ENCODE assay signal across 15 mouse cellular contexts in the genomic region with DNA sequence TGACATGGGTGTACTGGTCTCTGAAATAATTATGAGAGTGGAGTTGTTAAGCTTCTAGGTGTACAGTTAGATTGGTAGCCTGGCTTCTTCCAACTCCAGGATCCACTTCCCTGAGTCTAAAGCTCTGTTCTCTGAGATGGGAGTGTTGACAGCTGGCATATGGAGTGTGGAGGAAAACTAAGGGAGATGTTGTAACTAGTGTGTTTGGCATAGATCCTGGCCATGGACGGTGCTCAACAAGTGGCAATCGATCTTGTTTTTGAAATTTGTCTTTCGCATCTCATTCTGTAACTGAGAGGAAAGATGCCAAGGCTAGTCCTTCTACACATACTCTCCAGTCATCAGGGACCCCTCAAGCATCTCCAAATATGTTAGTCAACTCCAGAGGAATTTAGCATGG.
DNase-seq lines count a peak whose midpoint lies in the region; ATAC-seq and TF ChIP-seq lines count a peak whose summit lies in the region.
"Had no signal": no experiment of that assay in that cellular context is flagged by ENCODE, and none has a peak within 500 bp of the region (broad histone marks: within the 10 kb centered on the region; RNA-seq: fewer than 3 reads in every experiment).

No protein-coding gene starts in this region.

- no peaks in the 10 kb centered on the region for H3K36me3 ChIP-seq in lung, embryonic 14.5 days (ENCODE audit: insufficient read depth)
- H3K36me3 ChIP-seq in forebrain, embryonic 15.5 days = no peaks in the 10 kb centered on the region
- H3K36me3 ChIP-seq: embryonic facial prominence, embryonic 12.5 days had no signal

- H3K4me2 ChIP-seq in lung, embryonic 14.5 days = no peak overlapping the region
- no peak overlapping the region for H3K4me2 ChIP-seq in forebrain, embryonic 15.5 days (replicated peaks)
- H3K4me2 ChIP-seq: embryonic facial prominence, embryonic 12.5 days; liver, embryonic 11.5 days had no signal

- DNase-seq in gastrocnemius, adult 2 months = peak; percentile 41
- no peak for DNase-seq in gastrocnemius, postnatal 10 days
- DNase-seq in 3T3-L1 (ENCODE audit: low read depth, low spot score) = peak; percentile 50
- peak; percentile 57 for DNase-seq in fat pad, adult 2 months (ENCODE audit: extremely low read depth, low read depth, low spot score)
- DNase-seq in lung, embryonic 14.5 days = peak; percentile 24
- DNase-seq in kidney, adult 18-20 months = no peak
- DNase-seq: cerebellum, postnatal 25 days; right cerebral cortex, postnatal 25 days; thymus, postnatal 25 days had no signal

- H3K27me3 ChIP-seq in lung, embryonic 14.5 days (ENCODE audit: insufficient read depth, low read length) = no peaks in the 10 kb centered on the region
- H3K27me3 ChIP-seq in forebrain, embryonic 15.5 days = no peaks in the 10 kb centered on the region
- H3K27me3 ChIP-seq: embryonic facial prominence, embryonic 12.5 days; megakaryocyte, embryonic 14.5 days had no signal

- no peaks in the 10 kb centered on the region for H3K4me1 ChIP-seq in lung, embryonic 14.5 days (ENCODE audit: insufficient read depth)
- H3K4me1 ChIP-seq in forebrain, embryonic 15.5 days = no peaks in the 10 kb centered on the region
- H3K4me1 ChIP-seq: embryonic facial prominence, embryonic 12.5 days; megakaryocyte, embryonic 14.5 days had no signal

- no peak overlapping the region for H3K27ac ChIP-seq in gastrocnemius, adult 2 months
- H3K27ac ChIP-seq in lung, embryonic 14.5 days (ENCODE audit: low read depth) = no peak overlapping the region
- no peak overlapping the region for H3K27ac ChIP-seq in forebrain, embryonic 15.5 days (replicated peaks)
- H3K27ac ChIP-seq: embryonic facial prominence, embryonic 12.5 days had no signal

- no peaks in the 10 kb centered on the region for H3K9me3 ChIP-seq in lung, embryonic 14.5 days (ENCODE audit: low read depth, low read length)
- H3K9me3 ChIP-seq in forebrain, embryonic 15.5 days = no peaks in the 10 kb centered on the region
- H3K9me3 ChIP-seq: megakaryocyte, embryonic 14.5 days had no signal

- H3K4me3 ChIP-seq in gastrocnemius, adult 2 months = no peak overlapping the region
- H3K4me3 ChIP-seq in lung, embryonic 14.5 days (ENCODE audit: low read depth, low read length) = no peak overlapping the region
- no peak overlapping the region for H3K4me3 ChIP-seq in forebrain, embryonic 15.5 days
- H3K4me3 ChIP-seq: embryonic facial prominence, embryonic 12.5 days; megakaryocyte, embryonic 14.5 days; myocyte had no signal

- WGBS in lung, embryonic 14.5 days = 63% methylated on average over 3 of the region's 3 CpGs
- WGBS in forebrain, embryonic 15.5 days = 88% methylated on average over 3 of the region's 3 CpGs

- intact Hi-C loops in gastrocnemius, adult 2 months (cut with DNase I) = no loop called here

- TF ChIP-seq CTCF in gastrocnemius, adult 2 months (IDR thresholded peaks at IDR 0.05) = no peak
- no peak for TF ChIP-seq CTCF in lung, embryonic 14.5 days (IDR thresholded peaks at IDR 0.05; ENCODE audit: low read depth)

- no peak overlapping the region for H3K9ac ChIP-seq in lung, embryonic 14.5 days
- no peak overlapping the region for H3K9ac ChIP-seq in forebrain, embryonic 15.5 days (replicated peaks)
- H3K9ac ChIP-seq: embryonic facial prominence, embryonic 12.5 days had no signal

- ATAC-seq in lung, embryonic 14.5 days (ENCODE audit: insufficient read depth) = no peak
- ATAC-seq in forebrain, embryonic 15.5 days (replicated peaks) = no peak
- ATAC-seq: CD4-positive, CD25-positive, alpha-beta regulatory T cell, adult 4 months had no signal

Comparison
In these comparisons a context has a peak if more than half of its experiments do, and no peak if none do; other contexts are left out.
1. DNase-seq: peak in gastrocnemius, adult 2 months (single experiment), 3T3-L1 (single experiment), fat pad, adult 2 months (single experiment) and lung, embryonic 14.5 days (single experiment); none in gastrocnemius, postnatal 10 days (single experiment) and kidney, adult 18-20 months (single experiment).